Mouse (Mus musculus) cerebellum, adult (tissue): ENCODE results near the gene Ccr2.
"Not testable (repeated sequence)": the region's sequence is repeated elsewhere in the genome, so short reads cannot be mapped to it uniquely, and the experiment has no call there.

Source experiments
- ATAC-seq: cut with Nextera tagmentation; 2 replicates; pipeline ENCODE4 v1.9.2; 2017; ENCODE audit warnings: mild to moderate bottlenecking, moderate library complexity, mixed read lengths; ENCODE audit not compliant: insufficient number of reproducible peaks, low FRiP score, low TSS enrichment

Gene Ccr2

DNA sequence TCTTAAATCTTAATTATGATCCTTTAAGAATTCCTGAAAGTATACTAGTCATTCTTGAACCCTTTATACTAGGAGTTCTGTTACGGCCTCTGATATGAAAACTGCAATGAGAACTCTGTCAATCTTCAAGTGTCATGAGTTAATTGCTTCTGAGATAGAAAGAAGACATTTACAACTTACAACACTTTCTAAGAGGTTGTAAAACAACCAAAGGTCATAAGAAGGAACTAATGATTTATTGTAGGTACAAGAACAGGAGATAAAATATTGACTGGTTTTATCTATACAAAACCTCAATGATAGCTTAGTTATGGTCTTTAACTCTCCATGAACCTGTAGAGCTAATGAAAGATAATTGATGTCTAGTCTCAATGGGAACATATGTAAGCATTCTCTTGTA, 12.0 kb downstream of the Ccr2 start:
- no peak for ATAC-seq

DNA sequence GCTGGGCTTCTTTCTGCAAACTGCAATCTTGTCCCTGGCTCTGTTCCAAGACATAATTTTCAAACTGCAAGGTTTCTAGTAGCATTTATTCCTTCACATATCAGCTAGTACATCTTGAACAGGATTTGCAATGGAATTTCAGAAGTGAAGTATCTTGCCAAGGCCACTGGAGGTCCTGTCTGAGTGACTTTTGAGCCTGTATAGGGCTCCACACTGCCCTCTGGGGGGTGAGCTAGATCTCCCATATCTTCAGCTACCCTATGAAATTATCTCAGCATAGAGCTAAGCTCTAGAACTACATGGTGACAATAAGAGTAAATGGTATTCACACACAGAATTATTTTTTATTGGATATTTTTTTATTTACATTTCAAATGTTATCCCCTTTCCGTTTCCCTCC, 16.7 kb downstream of the Ccr2 start:
- ATAC-seq: no peak

DNA sequence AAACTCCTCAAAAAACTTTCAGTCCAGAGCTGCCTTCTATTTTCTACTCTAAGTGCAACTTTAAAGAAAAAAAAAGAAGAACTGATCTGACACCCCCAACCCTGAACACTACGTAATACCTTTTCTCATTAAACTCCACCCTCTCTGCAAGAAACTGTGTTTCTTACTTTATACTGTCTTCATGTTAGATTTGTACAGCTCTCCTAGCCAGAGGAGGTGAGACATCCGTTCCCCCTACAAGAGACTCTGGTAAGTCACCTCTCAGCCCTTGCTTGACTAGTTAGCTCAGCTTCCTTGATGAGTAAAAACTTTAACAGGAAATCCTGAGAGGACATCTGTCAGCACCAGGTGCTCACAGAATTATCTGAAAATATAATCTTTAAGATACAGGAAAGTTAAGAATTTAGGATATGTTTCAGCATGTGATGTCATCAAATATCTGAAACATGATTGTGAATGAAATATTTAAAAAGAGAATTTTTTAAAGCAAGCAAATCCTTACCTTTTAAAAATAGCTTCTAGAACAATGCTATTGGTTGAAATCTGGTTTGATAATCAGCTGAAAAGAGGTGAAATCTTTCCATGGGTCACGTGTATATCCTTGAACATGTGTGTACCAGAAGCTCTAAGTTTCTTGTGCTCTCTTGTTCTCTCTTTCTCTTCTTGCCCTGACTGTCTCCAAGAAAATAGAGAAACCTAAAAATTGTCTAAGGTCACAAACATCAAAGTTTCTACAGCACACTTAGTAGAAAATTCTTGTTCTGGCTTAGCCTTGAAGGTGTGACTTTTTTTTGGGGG, 19.8 kb downstream of the Ccr2 start, which contains the start of gene Ccr5:
TSS of gene Ccr5 (plus strand) at position 157 of the 798 bp plus-strand sequence.
- ATAC-seq: no peak

DNA sequence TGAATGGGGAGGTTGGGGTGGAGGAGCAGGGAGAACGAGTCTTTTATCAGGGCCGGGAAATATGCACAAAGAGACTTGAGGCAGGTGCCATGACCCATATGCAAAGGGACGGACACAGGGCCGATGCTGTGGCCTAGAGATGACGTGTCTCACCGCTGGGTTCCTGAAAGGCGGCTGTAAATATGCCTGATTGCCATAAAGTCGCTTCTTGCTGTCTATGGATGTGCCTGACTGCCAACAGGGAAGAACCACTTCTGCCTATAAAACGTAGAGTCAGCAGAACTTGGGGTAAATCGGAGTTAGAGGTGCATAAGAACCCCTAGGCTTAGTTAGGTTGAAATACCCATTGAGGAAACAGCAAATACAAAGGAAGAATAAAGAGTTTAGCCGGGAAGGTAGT, 23.8 kb downstream of the Ccr2 start:
- no peak for ATAC-seq

DNA sequence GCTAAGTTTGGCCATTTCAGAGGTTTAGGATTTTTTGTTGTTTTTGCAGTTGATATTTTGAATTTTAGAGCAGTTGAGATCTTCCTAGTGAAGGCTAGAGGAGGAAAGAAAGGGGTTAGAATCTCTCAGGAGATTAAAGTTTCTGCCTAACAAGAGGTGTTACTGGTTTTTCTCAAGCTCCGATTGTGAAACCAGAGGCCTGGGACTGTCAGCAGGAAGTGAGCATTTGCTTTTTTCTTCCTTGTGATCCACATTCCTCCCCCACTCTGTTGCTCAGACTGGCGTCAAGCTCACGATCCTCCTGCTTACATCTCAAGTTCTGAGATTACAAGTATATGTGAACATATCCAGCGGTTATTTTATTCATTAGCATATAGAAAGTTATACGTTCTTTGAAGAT, 24.6 kb downstream of the Ccr2 start:
- ATAC-seq: no peak

DNA sequence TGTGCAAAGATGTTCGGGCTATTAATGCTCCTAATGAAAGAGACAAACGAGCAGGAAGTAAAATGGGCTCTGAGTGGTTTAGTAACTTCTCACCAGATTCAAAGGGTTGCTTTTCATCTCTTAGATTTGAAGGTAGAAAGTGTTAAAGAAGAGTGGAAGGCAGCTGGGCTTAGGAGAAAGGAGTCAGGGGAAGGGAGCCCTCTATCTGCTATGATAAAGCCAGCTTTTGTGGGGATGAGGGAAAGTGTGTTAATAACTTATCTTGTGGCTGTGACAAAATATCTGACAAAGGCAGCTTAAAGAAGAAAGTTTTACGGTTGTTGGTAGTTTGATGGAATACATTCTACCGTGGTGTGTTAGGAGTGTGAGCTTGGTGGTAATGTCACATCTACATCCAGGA, 25.7 kb downstream of the Ccr2 start:
- ATAC-seq: no peak

DNA sequence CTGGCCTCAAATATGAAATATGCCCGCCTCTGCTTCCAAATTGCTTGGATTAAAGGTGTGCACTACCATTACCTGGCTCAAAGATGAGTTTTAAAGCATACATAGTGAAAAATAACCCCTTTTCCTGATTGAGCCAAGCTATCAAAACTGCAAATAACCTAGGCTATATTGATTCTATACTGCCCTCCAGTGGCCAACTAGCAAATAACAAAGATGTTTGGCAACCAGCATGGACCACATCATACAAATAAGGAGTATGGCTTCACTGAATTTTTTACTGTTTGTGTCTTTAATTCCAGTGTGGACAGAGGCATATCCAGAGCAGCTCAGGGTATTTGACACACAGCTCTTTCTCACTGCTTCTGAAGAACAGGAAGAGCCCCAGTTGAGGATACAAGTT, 26.6 kb downstream of the Ccr2 start:
- ATAC-seq: no peak

DNA sequence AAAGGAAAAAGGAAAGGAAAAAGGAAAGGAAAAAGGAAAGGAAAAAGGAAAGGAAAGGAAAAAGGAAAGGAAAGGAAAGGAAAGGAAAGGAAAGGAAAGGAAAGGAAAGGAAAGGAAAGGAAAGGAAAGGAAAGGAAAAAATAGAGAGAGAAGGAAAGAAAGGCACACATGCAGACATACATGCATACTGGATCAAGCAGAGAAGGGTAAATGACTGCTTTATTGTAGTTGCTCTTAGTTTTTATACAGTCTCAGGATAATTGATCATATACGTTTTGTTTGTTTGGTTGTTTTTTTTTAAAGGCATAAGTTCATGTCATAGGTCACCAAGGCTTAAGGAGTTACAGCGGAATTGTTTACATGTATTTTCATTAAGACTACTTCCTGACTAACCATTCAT, 31.1 kb downstream of the Ccr2 start:
- not testable (repeated sequence) for ATAC-seq

DNA sequence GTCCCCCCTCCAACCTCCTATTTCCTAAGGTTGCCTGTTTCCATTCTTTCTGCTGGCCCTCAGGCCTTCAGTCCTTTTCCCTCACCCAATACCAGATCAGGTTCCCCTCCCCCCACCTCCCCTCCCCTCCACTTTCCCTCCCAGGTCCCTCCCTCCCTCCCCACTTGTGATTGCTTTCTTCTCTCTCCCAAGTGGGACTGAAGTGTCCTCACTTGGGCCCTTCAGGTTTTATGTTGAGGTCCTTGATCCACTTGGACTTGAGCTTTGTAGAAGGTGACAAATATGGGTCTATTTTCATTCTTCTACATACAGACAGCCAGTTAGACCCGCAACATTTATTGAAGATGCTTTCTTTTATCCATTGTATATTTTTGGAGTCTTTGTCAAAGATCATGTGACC, 33.2 kb downstream of the Ccr2 start:
- not testable (repeated sequence) for ATAC-seq

DNA sequence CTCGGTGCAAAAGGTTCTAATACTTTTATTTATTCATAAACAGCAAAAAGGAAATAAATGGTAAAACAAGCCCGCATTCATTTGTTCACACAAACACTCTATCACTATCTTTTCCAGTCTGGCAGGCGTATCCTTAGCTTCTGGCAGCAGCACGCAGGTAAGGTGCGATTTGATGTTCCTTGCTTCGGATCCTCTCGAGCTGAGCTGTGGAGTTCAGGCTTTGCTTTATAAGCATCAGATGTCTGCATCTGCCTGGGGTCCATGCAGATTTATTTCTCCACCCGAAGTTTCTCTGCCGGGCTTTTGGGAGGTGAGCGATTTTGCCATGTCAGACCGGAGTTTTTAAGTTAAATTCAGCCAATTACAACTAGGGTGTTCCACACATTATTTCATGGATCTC, 35.9 kb downstream of the Ccr2 start:
- no peak for ATAC-seq

DNA sequence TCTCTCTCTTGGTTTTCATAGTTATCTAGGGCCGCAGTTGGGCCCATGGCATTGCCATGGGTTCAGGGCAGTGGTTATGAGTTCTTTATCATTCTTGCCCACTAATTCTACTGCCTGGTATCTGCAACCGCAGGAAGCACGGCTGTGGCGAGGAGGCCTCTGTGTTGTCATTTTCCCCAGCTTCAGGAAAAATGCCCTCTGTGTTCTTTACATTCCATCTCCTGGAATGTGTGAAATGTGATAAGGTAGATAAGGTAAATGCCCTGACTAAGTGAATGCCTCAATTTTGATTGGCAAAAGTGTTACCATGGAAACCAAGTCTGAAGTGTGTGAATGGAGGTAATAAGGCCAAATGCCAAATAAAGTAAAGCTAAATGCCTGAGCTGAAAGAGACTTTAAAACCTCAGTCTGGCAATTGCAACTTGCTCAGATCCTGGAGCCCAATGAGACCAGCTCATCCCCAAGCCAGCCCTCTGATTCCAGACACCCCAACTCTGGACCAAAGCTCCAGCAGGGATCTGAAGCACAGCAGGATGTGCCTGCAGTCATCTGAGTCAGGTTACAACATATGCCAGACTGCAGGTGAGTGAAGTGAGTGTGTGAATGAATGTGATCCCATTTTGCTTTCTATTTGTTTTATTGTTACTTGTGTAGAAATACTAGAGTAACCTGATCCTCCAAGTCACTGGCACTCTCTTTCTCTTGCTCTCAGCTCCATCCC, 36.5 kb downstream of the Ccr2 start:
- ATAC-seq: no peak

DNA sequence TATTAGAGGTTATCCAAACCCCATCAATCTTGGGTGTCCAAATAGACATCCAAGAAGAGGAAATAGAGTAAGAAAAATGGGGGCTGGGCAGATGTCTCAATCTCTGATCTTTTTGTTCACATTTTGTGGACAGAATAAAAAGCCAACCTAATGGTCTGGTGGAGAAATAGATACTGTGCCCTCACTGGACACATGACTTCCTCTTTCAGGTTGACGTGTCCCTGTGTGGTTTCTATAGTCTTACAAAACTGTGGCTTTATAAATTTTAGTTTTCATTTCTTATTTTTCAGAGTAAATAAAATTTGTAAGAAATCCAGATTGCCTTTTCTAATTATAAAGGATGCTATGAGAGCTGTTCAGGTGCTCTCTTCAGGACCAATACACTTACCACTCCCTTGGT, 41.9 kb downstream of the Ccr2 start:
- no peak for ATAC-seq

DNA sequence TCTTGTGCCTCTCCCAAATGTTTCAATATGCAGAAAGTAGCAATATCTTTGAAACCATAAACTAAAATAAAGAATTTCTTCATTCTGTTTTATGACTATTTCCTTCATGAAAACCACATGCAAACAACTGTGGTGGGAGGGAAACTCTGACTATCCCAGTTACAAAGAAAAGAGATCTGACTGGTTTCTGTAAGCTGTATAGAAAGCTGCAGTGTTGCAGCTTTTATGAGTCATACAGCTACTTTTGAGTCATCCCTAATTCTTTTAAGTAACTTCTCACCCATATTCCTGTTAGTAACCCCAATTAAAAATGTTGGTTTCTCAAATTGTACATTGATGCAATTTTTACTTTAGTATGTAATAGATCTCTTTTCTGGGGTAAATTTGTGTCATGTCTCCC, 44.6 kb downstream of the Ccr2 start:
- ATAC-seq: no peak
